18 mouse cellular contexts compared by ENCODE assay signal in the genomic region with DNA sequence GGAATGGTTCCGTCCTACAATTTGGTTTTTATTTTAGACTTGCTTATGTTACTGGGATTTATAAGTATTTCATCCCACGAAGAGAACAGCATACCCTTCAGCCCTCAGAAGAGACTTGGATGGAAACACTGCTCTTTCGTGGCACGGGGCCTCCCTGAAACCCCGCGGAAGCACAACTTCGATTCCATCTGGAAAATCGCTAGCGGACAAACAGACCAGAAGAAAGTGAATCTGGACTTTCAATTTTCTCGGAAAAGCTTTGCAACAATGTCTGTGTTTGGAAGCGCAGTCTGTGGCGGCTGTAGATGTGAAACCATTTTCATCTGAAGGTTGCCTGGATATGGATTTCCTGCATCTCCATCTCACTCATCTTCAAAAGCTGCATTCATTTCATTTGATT.
DNase-seq lines count a peak whose midpoint lies in the region; ATAC-seq lines count a peak whose summit lies in the region.
"Had no signal": no experiment of that assay in that cellular context is flagged by ENCODE, and none has a peak within 500 bp of the region (broad histone marks: within the 10 kb centered on the region; RNA-seq: fewer than 3 reads in every experiment).

No protein-coding gene starts in this region.

- no peaks in the 10 kb centered on the region for H3K27me3 ChIP-seq in heart, embryonic 12.5 days (replicated peaks)
- no peaks in the 10 kb centered on the region for H3K27me3 ChIP-seq in stomach, embryonic 15.5 days (replicated peaks)
- H3K27me3 ChIP-seq: forebrain, embryonic 13.5 days; limb, embryonic 12.5 days; liver, embryonic 15.5 days; neural tube, embryonic 13.5 days had no signal

- no peak overlapping the region for H3K4me3 ChIP-seq in heart, embryonic 12.5 days
- H3K4me3 ChIP-seq in brown adipose tissue, adult 24 weeks (ENCODE audit: insufficient read depth, low read depth, low read length) = peak overlapping the region; percentile 28; the same call in 1 of the 2 replicates
- H3K4me3 ChIP-seq in stomach, embryonic 15.5 days (replicated peaks) = no peak overlapping the region
- H3K4me3 ChIP-seq: erythroblast, embryonic 14.5 days; forebrain, embryonic 13.5 days; limb, embryonic 12.5 days; liver, embryonic 15.5 days; neural tube, embryonic 13.5 days had no signal

- H3K4me1 ChIP-seq in heart, embryonic 12.5 days (replicated peaks) = no peaks in the 10 kb centered on the region
- H3K4me1 ChIP-seq in brown adipose tissue, adult 24 weeks (ENCODE audit: control insufficient read depth, insufficient read depth, insufficient read length, low read length) = 0 out of 2 replicates have a peak, but pooled peaks cover 2% of the 10 kb centered on the region
- H3K4me1 ChIP-seq in stomach, embryonic 15.5 days = 0 out of 2 replicates have a peak, but pooled peaks cover 3% of the 10 kb centered on the region
- H3K4me1 ChIP-seq: forebrain, embryonic 13.5 days; liver, embryonic 15.5 days; neural tube, embryonic 13.5 days had no signal

- H3K27ac ChIP-seq in heart, embryonic 12.5 days (ENCODE audit: poor library complexity, severe bottlenecking) = no peak overlapping the region
- H3K27ac ChIP-seq in brown adipose tissue, adult 24 weeks (replicated peaks; ENCODE audit: low read depth, low read length) = peak overlapping the region; percentile 47; the same call in 1 of the 2 replicates
- peak overlapping the region; percentile 68; the same call in 1 of the 2 replicates for H3K27ac ChIP-seq in stomach, embryonic 15.5 days
- H3K27ac ChIP-seq: forebrain, embryonic 13.5 days; limb, embryonic 12.5 days; liver, embryonic 15.5 days; neural tube, embryonic 13.5 days had no signal

- DNase-seq in heart, adult 8-10 months (ENCODE audit: low spot score) = peak; percentile 51
- peak; percentile 14 for DNase-seq in gastrocnemius, postnatal 14 days
- DNase-seq in frontal cortex, postnatal 36 days (ENCODE audit: low spot score in 2 of 2) = no peak
- DNase-seq in kidney, adult 8-10 months = no peak
- DNase-seq: B cell, adult 2 months; cerebellum, adult 9-10 months; lung, postnatal 10 days; midbrain, embryonic 14.5 days; right cerebral cortex, adult 18-20 months; thymus, adult 2 months had no signal

- no peak overlapping the region for H3K9ac ChIP-seq in heart, embryonic 12.5 days
- no peak overlapping the region for H3K9ac ChIP-seq in stomach, embryonic 15.5 days
- H3K9ac ChIP-seq: forebrain, embryonic 13.5 days; limb, embryonic 12.5 days; liver, embryonic 15.5 days; neural tube, embryonic 13.5 days had no signal

- intact Hi-C loops in gastrocnemius, postnatal 14 days (cut with DNase I; ENCODE audit: low total_unique reads) = no loop called here

- no peaks in the 10 kb centered on the region for H3K9me3 ChIP-seq in heart, embryonic 12.5 days (replicated peaks)
- no peaks in the 10 kb centered on the region for H3K9me3 ChIP-seq in stomach, embryonic 15.5 days
- H3K9me3 ChIP-seq: forebrain, embryonic 13.5 days; limb, embryonic 12.5 days; liver, embryonic 15.5 days; neural tube, embryonic 13.5 days had no signal

- H3K36me3 ChIP-seq in heart, embryonic 12.5 days = no peaks in the 10 kb centered on the region
- H3K36me3 ChIP-seq in stomach, embryonic 15.5 days = no peaks in the 10 kb centered on the region
- H3K36me3 ChIP-seq: limb, embryonic 12.5 days; liver, embryonic 15.5 days; neural tube, embryonic 13.5 days had no signal

- no peak overlapping the region for H3K4me2 ChIP-seq in heart, embryonic 12.5 days
- H3K4me2 ChIP-seq in stomach, embryonic 15.5 days = 0 out of 2 replicates have a peak overlapping the region, but pooled peaks have one; percentile 8
- H3K4me2 ChIP-seq: forebrain, embryonic 13.5 days; limb, embryonic 12.5 days; liver, embryonic 15.5 days; neural tube, embryonic 13.5 days had no signal

- 86% methylated on average over 12 of the region's 12 CpGs for WGBS in heart, embryonic 12.5 days
- WGBS in stomach, embryonic 15.5 days = 61% methylated on average over 12 of the region's 12 CpGs

- no peak for ATAC-seq in heart, embryonic 12.5 days (ENCODE audit: insufficient number of reproducible peaks, low FRiP score)
- no peak for ATAC-seq in stomach, embryonic 15.5 days (ENCODE audit: insufficient read depth, low FRiP score, low read depth)
- ATAC-seq: forebrain, embryonic 13.5 days had no signal

Comparison
In these comparisons a context has a peak if more than half of its experiments do, and no peak if none do; other contexts are left out.
1. DNase-seq: peak in heart, adult 8-10 months (single experiment) and gastrocnemius, postnatal 14 days (single experiment); none in frontal cortex, postnatal 36 days (0 of 2) and kidney, adult 8-10 months (0 of 2).